Mouse (Mus musculus) testis, adult 2 months (tissue): ENCODE results near the gene Xiap.

Experiments
- CTCF ChIP-seq: fragments of 200-500 bp; IDR thresholded peaks from 2 replicates; pipeline ENCODE4 v1.5.1; 2012; ENCODE audit warnings: low read depth, mild to moderate bottlenecking, inconsistent platforms, low read length, moderate library complexity; ENCODE audit not compliant: control insufficient read depth, insufficient read depth, insufficient replicate concordance
- POLR2A ChIP-seq: fragments of 200-500 bp; IDR thresholded peaks from 2 replicates; pipeline ENCODE4 v1.6.1; 2012; ENCODE audit warnings: low read depth, mild to moderate bottlenecking, inconsistent platforms, low read length, moderate library complexity; ENCODE audit not compliant: control insufficient read depth

GRCm38 (mm10) chrX:42065086-42065485, 5.6 kb downstream of the Xiap start:
- TF ChIP-seq POLR2A (no peak), CTCF (no peak)
